Mouse (Mus musculus): ENCODE results near the gene Rabl6.

GRCm38 (mm10) chr2:25607761-25608622, at the start of gene Rabl6:
- TF ChIP-seq CTCF (IDR thresholded peaks at IDR 0.05; ENCODE audit: extremely low read depth, insufficient read depth, low read length) (no peak), POLR2A (IDR thresholded peaks at IDR 0.05; ENCODE audit: extremely low read depth, insufficient read depth, low read length) (peak; percentile 85)

Data from cortical plate, adult 2 months (tissue).